Mouse (Mus musculus) forebrain, embryonic 12.5 days (tissue): ENCODE data around the gene Ctcf. TPM values are rescaled to one million over a fixed set of nuclear protein-coding genes. Genes with fewer than 3 reads are reported as not detected.
A peak's percentile ranks its signal among the peaks of the same experiment; 100 is the strongest.

Experiments
- ATAC-seq: fragments of 200-750 bp; cut with Nextera tagmentation; 2 replicates; pipeline ENCODE4 v1.8.0; 2017; ENCODE audit warnings: moderate TSS enrichment; ENCODE audit not compliant: low FRiP score
- H3K27ac ChIP-seq: fragments of 300-500 bp; sonication (generic); 2 replicates; pipeline ENCODE4 v1.5.1; 2016; ENCODE audit warnings: mild to moderate bottlenecking
- H3K27me3 ChIP-seq: fragments of 300-500 bp; sonication (generic); 2 replicates; pipeline ENCODE4 v1.6.1; 2016; ENCODE audit warnings: mild to moderate bottlenecking
- H3K36me3 ChIP-seq: fragments of 300-500 bp; sonication (generic); replicated peaks from 2 replicates; pipeline ENCODE4 v1.6.1; 2016; ENCODE audit warnings: mild to moderate bottlenecking
- H3K4me1 ChIP-seq: fragments of 300-500 bp; sonication (generic); 2 replicates; pipeline ENCODE4 v1.6.1; 2016
- H3K4me2 ChIP-seq: fragments of 300-500 bp; sonication (generic); 2 replicates; pipeline ENCODE4 v1.6.1; 2016; ENCODE audit warnings: mild to moderate bottlenecking, moderate library complexity
- H3K4me3 ChIP-seq: fragments of 300-500 bp; sonication (generic); replicated peaks from 2 replicates; pipeline ENCODE4 v1.5.1; 2016; ENCODE audit warnings: mild to moderate bottlenecking
- H3K9ac ChIP-seq: fragments of 300-500 bp; sonication (generic); 2 replicates; pipeline ENCODE4 v1.6.1; 2016; ENCODE audit warnings: mild to moderate bottlenecking
- H3K9me3 ChIP-seq: fragments of 300-500 bp; sonication (generic); 2 replicates; pipeline ENCODE4 v1.6.1; 2016
- WGBS: fragments of 180-500 bp; shearing (Covaris S2); methylation state at CpG from one replicate; pipeline ENCODE4 v1.1.7; 2016; 5-methylcytosine and 5-hydroxymethylcytosine counted together
- polyA plus RNA-seq: library from polyadenylated mRNA; unstranded; fragments of >200 nt; fragmentation: Nextera tagmentation; extraction: Ambion mirVana; gene quantifications from 2 replicates; pipeline ENCODE4 v1.2.1, GENCODE M21; 2016

The Ctcf gene
- polyA plus RNA-seq, 1 experiment from 2014 or later: 163 TPM

DNA sequence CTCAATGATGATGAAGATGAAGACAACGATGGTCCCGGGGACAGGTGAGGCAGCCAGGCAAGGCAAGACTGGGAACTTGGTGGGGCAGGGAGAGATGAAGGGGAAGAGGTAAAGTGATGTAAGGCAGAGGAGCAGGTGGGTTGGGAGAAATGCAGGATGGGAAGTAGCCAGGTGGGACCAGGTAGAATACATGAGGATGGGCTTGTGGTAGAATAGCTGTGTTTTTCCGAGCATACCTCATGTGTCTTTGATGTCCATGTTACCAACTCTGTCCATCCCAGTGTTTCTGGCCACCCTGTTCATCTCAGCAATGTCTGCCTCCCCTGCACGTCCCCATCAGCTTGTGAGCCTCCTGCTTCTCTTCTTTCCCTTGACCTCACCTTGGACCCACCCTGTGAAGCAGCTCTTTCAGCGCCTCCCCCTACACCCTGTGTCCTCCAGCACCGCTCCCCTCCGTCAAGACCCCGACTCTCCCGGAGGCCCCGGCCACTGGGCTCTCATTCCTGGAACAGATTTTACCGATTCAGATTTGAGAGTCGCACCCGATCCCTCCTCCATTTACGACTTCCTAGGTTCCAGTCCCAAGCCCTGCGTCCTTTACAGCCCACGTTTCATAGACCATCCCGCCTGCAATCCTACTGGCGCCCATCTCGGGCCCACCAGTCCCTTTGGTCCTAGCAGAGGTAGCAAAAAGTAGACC is 17.3 kb upstream of the Ctcf start:
- no peak overlapping the region for H3K4me3 ChIP-seq
- no peak overlapping the region for H3K27ac ChIP-seq
- WGBS: 94% methylated on average over 19 of the region's 19 CpGs
- peaks cover 24% of the 10 kb centered on the region for H3K4me1 ChIP-seq
- no peaks in the 10 kb centered on the region for H3K9me3 ChIP-seq
- no peak overlapping the region for H3K4me2 ChIP-seq
- no peak for ATAC-seq
- peaks cover 17% of the 10 kb centered on the region for H3K27me3 ChIP-seq
- no peak overlapping the region for H3K9ac ChIP-seq
- H3K36me3 ChIP-seq: peaks cover 76% of the 10 kb centered on the region

- ATAC-seq: no peak
- no peaks in the 10 kb centered on the region for H3K9me3 ChIP-seq
Measured at GRCm38 (mm10) chr8:105620211-105620610, 16.2 kb upstream of the Ctcf start.

DNA sequence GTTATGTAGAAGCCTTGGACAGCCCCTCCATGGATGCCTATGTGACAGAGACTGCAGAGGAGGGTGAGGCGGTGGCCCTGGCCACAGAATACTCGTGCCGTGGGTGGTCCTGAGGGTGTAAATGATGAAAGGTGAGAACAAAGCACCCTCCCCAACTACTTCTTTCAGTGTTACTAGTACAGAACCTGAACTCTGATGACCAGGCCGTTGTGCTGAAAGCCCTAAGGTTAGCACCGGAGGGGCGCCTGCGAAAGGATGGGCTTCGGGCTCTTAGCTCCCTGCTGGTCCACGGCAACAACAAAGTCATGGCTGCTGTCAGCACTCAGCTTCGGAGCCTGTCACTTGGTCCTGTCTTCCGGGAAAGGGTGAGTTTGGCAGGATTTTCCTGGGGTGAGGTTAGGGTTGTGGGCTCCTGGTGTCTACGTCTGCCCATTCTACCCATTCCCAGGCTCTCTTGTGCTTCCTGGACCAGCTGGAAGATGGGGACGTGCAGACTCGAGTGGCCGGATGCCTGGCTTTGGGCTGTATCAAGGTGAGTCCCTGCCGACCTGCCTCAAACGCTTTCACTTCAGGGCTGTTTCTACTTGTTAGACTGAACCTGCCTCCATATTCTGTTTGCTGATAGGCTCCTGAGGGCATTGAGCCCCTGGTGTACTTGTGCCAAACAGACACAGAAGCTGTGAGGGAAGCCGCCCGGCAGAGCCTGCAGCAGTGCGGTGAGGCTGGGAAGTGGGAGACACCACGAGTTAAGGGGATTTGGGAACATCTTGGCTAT is 15.2 kb upstream of the Ctcf start:
- ATAC-seq: no peak
- peaks cover 62% of the 10 kb centered on the region for H3K36me3 ChIP-seq
- WGBS: 90% methylated on average over 21 of the region's 21 CpGs
- H3K9me3 ChIP-seq: no peaks in the 10 kb centered on the region
- peak overlapping the region; percentile 74; the same call in 1 of the 2 replicates for H3K27ac ChIP-seq
- no peak overlapping the region for H3K4me2 ChIP-seq
- no peak overlapping the region for H3K4me3 ChIP-seq
- H3K27me3 ChIP-seq: no peaks in the 10 kb centered on the region
- peaks cover 25% of the 10 kb centered on the region for H3K4me1 ChIP-seq
- H3K9ac ChIP-seq: no peak overlapping the region

More at GRCm38 (mm10) chr8:105620211-105620610, 16.2 kb upstream of the Ctcf start:
- H3K4me1 ChIP-seq: peaks cover 20% of the 10 kb centered on the region
- no peak overlapping the region for H3K9ac ChIP-seq
- H3K36me3 ChIP-seq: peaks cover 71% of the 10 kb centered on the region
- no peak overlapping the region for H3K4me2 ChIP-seq
- H3K4me3 ChIP-seq: no peak overlapping the region
- no peak overlapping the region for H3K27ac ChIP-seq
- 90% methylated on average over 19 of the region's 19 CpGs for WGBS
- peaks cover 6% of the 10 kb centered on the region; the same call in 1 of the 2 replicates for H3K27me3 ChIP-seq

GRCm38 (mm10) chr8:105621841-105622240 is 14.5 kb upstream of the Ctcf start:
- Histone ChIP-seq H3K27me3 (no peaks in the 10 kb centered on the region), H3K9me3 (no peaks in the 10 kb centered on the region), H3K36me3 (peaks cover 56% of the 10 kb centered on the region), H3K4me3 (no peak overlapping the region), H3K27ac (peak overlapping the region; percentile 74), H3K4me1 (peaks cover 27% of the 10 kb centered on the region), H3K9ac (no peak overlapping the region), H3K4me2 (no peak overlapping the region)
- WGBS: 58% methylated on average over 4 of the region's 4 CpGs
- ATAC-seq: 0 out of 2 replicates have a peak, but pooled peaks have one; percentile 3

DNA sequence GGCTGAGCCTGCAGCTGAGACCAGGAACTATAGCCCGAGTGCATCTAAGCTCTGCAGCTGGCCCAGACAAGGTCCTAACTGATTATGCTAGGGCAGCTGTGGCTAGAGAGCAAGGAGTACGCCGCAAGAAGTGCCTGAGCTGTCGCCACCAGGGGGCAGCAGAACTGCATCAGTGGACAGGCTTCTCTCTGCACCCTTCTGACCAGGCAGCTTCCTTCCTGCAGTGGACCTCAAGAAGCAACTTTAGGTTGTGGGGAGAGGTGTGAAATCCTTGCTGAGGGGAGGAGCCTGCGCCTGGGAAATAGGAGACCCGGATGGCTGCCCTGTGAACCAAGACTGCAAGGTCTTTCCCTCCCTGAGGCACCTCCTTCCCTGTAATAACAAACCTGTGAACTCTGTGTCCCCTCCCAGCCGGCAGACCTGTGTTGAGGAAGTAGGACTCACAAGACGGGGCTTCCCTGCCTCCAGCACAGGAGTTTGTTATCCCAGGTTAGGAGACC is 13.9 kb upstream of the Ctcf start:
- peaks cover 49% of the 10 kb centered on the region for H3K36me3 ChIP-seq
- H3K4me3 ChIP-seq: no peak overlapping the region
- peak overlapping the region; percentile 74 for H3K27ac ChIP-seq
- H3K27me3 ChIP-seq: no peaks in the 10 kb centered on the region
- no peaks in the 10 kb centered on the region for H3K9me3 ChIP-seq
- H3K9ac ChIP-seq: no peak overlapping the region
- H3K4me2 ChIP-seq: no peak overlapping the region
- WGBS: 9% methylated on average over 8 of the region's 8 CpGs
- peak; percentile 88 for ATAC-seq
- peaks cover 27% of the 10 kb centered on the region for H3K4me1 ChIP-seq

- Histone ChIP-seq H3K27me3 (no peaks in the 10 kb centered on the region), H3K9ac (no peak overlapping the region), H3K4me1 (peaks cover 27% of the 10 kb centered on the region), H3K27ac (peak overlapping the region; percentile 50; the same call in 1 of the 2 replicates), H3K4me3 (no peak overlapping the region), H3K4me2 (no peak overlapping the region), H3K36me3 (peaks cover 43% of the 10 kb centered on the region), H3K9me3 (no peaks in the 10 kb centered on the region)
- no peak for ATAC-seq
- 22% methylated on average over 5 of the region's 5 CpGs for WGBS
Measured at GRCm38 (mm10) chr8:105623118-105623517, 13.2 kb upstream of the Ctcf start.

DNA sequence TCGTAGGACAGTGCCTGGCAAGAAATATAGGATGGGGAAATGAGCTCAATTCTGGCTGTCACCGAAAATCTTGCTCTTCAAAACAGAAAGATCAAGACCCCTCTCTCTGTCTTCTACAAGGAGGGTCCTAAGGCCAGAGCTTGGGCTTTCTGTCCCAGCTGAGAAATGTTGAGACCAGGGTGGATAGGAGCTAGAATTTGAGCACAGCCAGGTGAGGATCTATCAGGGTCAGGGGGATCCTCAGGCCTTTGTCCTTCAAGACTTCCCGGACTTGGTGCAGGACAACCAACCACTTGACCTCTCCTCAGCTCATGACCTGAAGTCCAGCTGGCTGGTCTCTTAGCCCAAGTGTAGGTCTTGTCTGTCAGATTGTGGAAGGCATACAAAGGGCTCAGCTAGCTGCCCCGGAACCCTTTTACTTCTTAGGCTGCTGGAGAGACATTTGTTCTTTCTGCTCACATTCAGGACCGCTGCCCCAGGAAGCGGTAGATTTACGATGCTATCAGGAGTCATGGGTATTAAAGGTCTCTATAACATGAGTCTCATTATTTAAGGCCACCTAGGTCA is 12.6 kb upstream of the Ctcf start:
- 52% methylated on average over 7 of the region's 7 CpGs for WGBS

GRCm38 (mm10) chr8:105624401-105624800 is 12.0 kb upstream of the Ctcf start:
- H3K4me1 ChIP-seq: peaks cover 27% of the 10 kb centered on the region
- H3K9ac ChIP-seq: no peak overlapping the region
- H3K4me2 ChIP-seq: no peak overlapping the region
- no peaks in the 10 kb centered on the region for H3K27me3 ChIP-seq
- peaks cover 31% of the 10 kb centered on the region for H3K36me3 ChIP-seq
- 57% methylated on average over 3 of the region's 3 CpGs for WGBS
- no peaks in the 10 kb centered on the region for H3K9me3 ChIP-seq
- H3K27ac ChIP-seq: no peak overlapping the region
- no peak for ATAC-seq
- no peak overlapping the region for H3K4me3 ChIP-seq

More for the DNA sequence above, 12.6 kb upstream of the Ctcf start:
- H3K27ac ChIP-seq: 0 out of 2 replicates have a peak overlapping the region, but pooled peaks have one; percentile 5
- H3K4me1 ChIP-seq: peaks cover 27% of the 10 kb centered on the region
- no peak overlapping the region for H3K4me3 ChIP-seq
- no peaks in the 10 kb centered on the region for H3K9me3 ChIP-seq
- no peak for ATAC-seq
- H3K36me3 ChIP-seq: peaks cover 37% of the 10 kb centered on the region
- no peak overlapping the region for H3K9ac ChIP-seq
- H3K27me3 ChIP-seq: no peaks in the 10 kb centered on the region
- H3K4me2 ChIP-seq: no peak overlapping the region

DNA sequence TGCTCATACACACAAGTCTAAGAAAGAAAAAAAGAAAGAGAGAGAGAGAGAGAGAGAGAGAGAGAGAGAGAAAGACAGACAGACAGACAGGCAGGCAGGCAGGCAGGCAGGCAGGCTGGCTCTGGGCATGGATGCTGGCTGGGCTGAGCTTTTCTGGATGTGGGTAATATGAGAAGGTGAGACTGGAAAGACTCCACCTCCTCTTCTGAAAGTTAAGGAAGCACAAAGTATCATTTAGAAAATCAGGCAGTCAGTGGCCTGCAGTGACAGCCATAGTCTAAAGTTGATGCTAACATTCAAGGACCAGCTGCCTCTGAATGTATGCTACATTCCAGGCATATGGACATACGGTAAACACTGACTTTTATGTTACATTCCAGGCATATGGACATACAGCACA is 11.5 kb upstream of the Ctcf start:
- Histone ChIP-seq H3K4me1 (peaks cover 27% of the 10 kb centered on the region), H3K4me2 (no peak overlapping the region), H3K4me3 (no peak overlapping the region), H3K9me3 (no peaks in the 10 kb centered on the region), H3K36me3 (peaks cover 26% of the 10 kb centered on the region), H3K9ac (no peak overlapping the region), H3K27me3 (no peaks in the 10 kb centered on the region), H3K27ac (no peak overlapping the region)
- 78% methylated on average over 1 of the region's 1 CpGs for WGBS
- no peak for ATAC-seq

- 53% methylated on average over 1 of the region's 1 CpGs for WGBS
- no peaks in the 10 kb centered on the region for H3K9me3 ChIP-seq
- peaks cover 14% of the 10 kb centered on the region for H3K36me3 ChIP-seq
- no peak for ATAC-seq
- no peaks in the 10 kb centered on the region for H3K27me3 ChIP-seq
- no peak overlapping the region for H3K27ac ChIP-seq
- no peak overlapping the region for H3K4me3 ChIP-seq
- H3K4me2 ChIP-seq: no peak overlapping the region
- H3K4me1 ChIP-seq: peaks cover 27% of the 10 kb centered on the region
- no peak overlapping the region for H3K9ac ChIP-seq
Measured at GRCm38 (mm10) chr8:105626086-105626485, 10.3 kb upstream of the Ctcf start.

GRCm38 (mm10) chr8:105629337-105629736 is 7.0 kb upstream of the Ctcf start:
- Histone ChIP-seq H3K9ac (no peak overlapping the region), H3K27ac (no peak overlapping the region), H3K9me3 (no peaks in the 10 kb centered on the region), H3K4me1 (peaks cover 7% of the 10 kb centered on the region; the same call in 1 of the 2 replicates), H3K4me2 (no peak overlapping the region), H3K4me3 (no peak overlapping the region), H3K36me3 (no peaks in the 10 kb centered on the region), H3K27me3 (no peaks in the 10 kb centered on the region)
- 87% methylated on average over 4 of the region's 4 CpGs for WGBS
- ATAC-seq: no peak

DNA sequence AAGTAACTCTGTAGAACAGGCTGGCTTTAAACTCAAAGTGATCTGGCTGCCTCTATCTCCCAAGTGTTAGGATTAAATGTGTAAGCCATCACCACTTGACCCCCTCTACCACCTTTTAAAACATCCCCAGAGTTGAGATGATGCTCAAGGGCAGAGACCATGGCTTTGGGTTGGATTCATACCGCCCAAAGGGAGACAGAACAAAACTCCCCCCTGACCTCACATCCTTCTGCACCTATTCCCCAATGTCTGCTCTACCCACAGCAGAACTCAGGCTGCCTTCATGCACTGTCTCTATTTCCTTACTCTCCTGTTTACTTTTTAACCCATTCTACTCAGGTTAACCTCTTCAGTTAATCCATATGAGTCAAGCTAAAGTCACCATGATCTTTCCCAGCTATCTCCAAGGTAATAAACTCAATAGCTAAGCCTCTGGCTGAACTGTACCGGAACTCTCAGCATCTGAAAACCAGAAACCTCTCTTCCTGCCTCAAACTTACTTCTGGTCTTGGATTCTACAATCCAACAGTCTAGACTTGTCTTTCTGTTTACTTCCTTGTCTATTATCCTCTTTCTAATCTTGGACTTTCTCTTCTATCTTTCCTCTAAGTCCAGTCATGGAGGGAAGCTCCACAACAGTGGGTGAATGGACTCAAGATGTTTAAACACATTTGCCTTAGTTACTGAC is 1.5 kb upstream of the Ctcf start:
- no peak for ATAC-seq
- Histone ChIP-seq H3K4me3 (peak overlapping the region; percentile 90), H3K9ac (peak overlapping the region; percentile 98), H3K36me3 (0 out of 2 replicates have a peak, but pooled peaks cover 3% of the 10 kb centered on the region), H3K27ac (no peak overlapping the region), H3K4me1 (peaks cover 25% of the 10 kb centered on the region), H3K9me3 (no peaks in the 10 kb centered on the region), H3K27me3 (no peaks in the 10 kb centered on the region), H3K4me2 (peak overlapping the region; percentile 88)
- 89% methylated on average over 2 of the region's 2 CpGs for WGBS
